Mouse (Mus musculus): ENCODE measurements at regions not wholly inside any gene's neighbourhood (a gene's known extent, or its start where the extent isn't known, plus 50 kb on each side); places are given as distances from the start of the nearest gene placed in this dataset.
A peak's percentile ranks its signal among the peaks of the same experiment; 100 is the strongest.

DNA sequence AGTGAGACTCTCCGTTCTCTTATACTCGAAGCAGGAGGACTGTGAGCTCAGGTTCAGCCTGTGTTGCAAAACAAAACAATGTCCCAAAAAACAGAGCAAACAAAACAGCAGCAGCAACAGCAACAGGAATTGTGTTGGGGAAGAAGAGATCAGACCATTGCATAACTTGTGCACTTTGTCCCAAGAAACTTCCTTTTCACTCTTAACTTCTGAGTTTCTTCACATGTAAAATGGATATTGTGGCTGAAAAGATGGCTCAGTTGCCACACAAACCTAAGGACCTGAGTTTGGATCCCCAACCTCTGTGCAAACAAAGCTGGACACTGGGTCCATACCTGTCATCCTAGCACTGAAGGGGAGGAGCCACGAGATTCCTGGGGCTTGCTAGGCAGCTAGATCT lies 146.1 kb upstream of the Lyplal1 start:
- ATAC-seq (ENCODE audit: low FRiP score, low TSS enrichment): no peak
- no peak overlapping the region for H3K27ac ChIP-seq (ENCODE audit: low read length)
- no peak overlapping the region for H3K9ac ChIP-seq (replicated peaks; ENCODE audit: low read length)
- peaks cover 20% of the 10 kb centered on the region for H3K4me1 ChIP-seq (ENCODE audit: insufficient read depth, low read length)
- H3K9me3 ChIP-seq (ENCODE audit: low read length): no peaks in the 10 kb centered on the region
- WGBS: 74% methylated on average over 3 of the region's 3 CpGs
- H3K27me3 ChIP-seq (ENCODE audit: insufficient read depth, low read length): no peaks in the 10 kb centered on the region
- H3K4me2 ChIP-seq (replicated peaks; ENCODE audit: low read depth, low read length): no peak overlapping the region
- no peaks in the 10 kb centered on the region for H3K36me3 ChIP-seq (ENCODE audit: insufficient read depth, low read length)
- H3K4me3 ChIP-seq (ENCODE audit: low read length): no peak overlapping the region

DNA sequence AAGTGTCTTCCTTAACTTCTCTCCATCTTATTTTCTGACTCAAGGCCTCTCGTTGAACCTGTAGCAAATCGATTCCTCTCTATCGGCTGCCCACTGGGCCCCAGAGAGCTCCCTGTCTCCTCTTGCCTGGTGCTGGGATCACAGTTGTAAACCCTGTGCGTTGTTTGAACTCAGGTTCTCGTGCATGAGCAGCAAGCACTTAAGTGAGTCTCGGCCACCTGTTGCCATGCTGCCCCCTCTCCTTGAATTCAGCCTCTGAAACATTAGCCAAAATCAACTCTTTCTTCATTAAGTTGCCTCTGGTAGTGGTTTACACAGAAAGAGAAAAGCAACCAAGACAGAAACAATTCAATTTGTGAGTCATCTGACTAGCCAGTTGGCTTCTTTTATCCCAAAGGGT lies 144.9 kb upstream of the Lyplal1 start:
- H3K9ac ChIP-seq (replicated peaks; ENCODE audit: low read length): no peak overlapping the region
- peak; percentile 11; the same call in 1 of the 2 replicates for ATAC-seq (ENCODE audit: low FRiP score, low TSS enrichment)
- H3K4me1 ChIP-seq (ENCODE audit: insufficient read depth, low read length): peaks cover 20% of the 10 kb centered on the region
- no peaks in the 10 kb centered on the region for H3K9me3 ChIP-seq (ENCODE audit: low read length)
- H3K27me3 ChIP-seq (ENCODE audit: insufficient read depth, low read length): no peaks in the 10 kb centered on the region
- no peaks in the 10 kb centered on the region for H3K36me3 ChIP-seq (ENCODE audit: insufficient read depth, low read length)
- peak overlapping the region; percentile 76; the same call in 1 of the 2 replicates for H3K27ac ChIP-seq (ENCODE audit: low read length)
- H3K4me3 ChIP-seq (ENCODE audit: low read length): no peak overlapping the region
- 36% methylated on average over 6 of the region's 6 CpGs for WGBS
- H3K4me2 ChIP-seq (replicated peaks; ENCODE audit: low read depth, low read length): no peak overlapping the region

DNA sequence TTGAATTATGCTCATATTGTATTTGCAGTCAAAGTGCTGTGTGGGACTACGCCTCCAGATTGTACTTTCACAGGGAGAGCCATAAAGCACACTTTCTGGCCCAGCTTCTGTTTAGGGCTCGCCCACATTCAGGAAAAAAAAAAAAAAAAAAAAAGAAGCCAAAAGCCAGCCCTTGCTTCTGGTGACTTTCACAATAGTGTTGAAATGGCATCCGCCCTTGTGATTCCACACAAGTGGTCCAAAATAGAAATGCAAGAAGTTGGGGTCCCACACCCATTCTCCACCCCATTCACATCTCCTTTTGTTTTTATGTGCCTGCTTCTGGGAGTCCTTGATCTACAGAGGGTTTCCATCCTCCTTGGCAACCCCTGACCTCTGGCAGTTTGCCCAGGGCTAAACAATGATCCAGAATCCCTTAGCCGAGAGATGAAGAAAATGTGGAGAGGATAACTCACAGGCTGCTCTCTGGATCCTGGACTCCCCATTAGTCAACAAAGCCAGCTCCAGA lies 144.3 kb upstream of the Lyplal1 start:
- H3K27me3 ChIP-seq (ENCODE audit: insufficient read depth, low read length): no peaks in the 10 kb centered on the region
- peak; percentile 85 for ATAC-seq (ENCODE audit: low FRiP score, low TSS enrichment)
- no peaks in the 10 kb centered on the region for H3K36me3 ChIP-seq (ENCODE audit: insufficient read depth, low read length)
- H3K4me1 ChIP-seq (ENCODE audit: insufficient read depth, low read length): peaks cover 21% of the 10 kb centered on the region
- 11% methylated on average over 4 of the region's 4 CpGs for WGBS
- H3K9me3 ChIP-seq (ENCODE audit: low read length): no peaks in the 10 kb centered on the region
- no peak overlapping the region for H3K9ac ChIP-seq (replicated peaks; ENCODE audit: low read length)
- H3K27ac ChIP-seq (ENCODE audit: low read length): peak overlapping the region; percentile 76
- H3K4me2 ChIP-seq (replicated peaks; ENCODE audit: low read depth, low read length): 0 out of 2 replicates have a peak overlapping the region, but pooled peaks have one; percentile 16
- H3K4me3 ChIP-seq (ENCODE audit: low read length): no peak overlapping the region

- Histone ChIP-seq H3K27me3 (ENCODE audit: insufficient read depth, low read length) (no peaks in the 10 kb centered on the region), H3K4me3 (ENCODE audit: low read length) (no peak overlapping the region), H3K27ac (ENCODE audit: low read length) (no peak overlapping the region), H3K4me2 (replicated peaks; ENCODE audit: low read depth, low read length) (no peak overlapping the region), H3K9ac (replicated peaks; ENCODE audit: low read length) (no peak overlapping the region), H3K36me3 (ENCODE audit: insufficient read depth, low read length) (no peaks in the 10 kb centered on the region), H3K9me3 (ENCODE audit: low read length) (no peaks in the 10 kb centered on the region), H3K4me1 (ENCODE audit: insufficient read depth, low read length) (peaks cover 33% of the 10 kb centered on the region)
- no peak for ATAC-seq (ENCODE audit: low FRiP score, low TSS enrichment)
- WGBS: 87% methylated on average over 1 of the region's 1 CpGs
Measured at GRCm38 (mm10) chr1:186257611-186258010, 140.5 kb upstream of the Lyplal1 start.

DNA sequence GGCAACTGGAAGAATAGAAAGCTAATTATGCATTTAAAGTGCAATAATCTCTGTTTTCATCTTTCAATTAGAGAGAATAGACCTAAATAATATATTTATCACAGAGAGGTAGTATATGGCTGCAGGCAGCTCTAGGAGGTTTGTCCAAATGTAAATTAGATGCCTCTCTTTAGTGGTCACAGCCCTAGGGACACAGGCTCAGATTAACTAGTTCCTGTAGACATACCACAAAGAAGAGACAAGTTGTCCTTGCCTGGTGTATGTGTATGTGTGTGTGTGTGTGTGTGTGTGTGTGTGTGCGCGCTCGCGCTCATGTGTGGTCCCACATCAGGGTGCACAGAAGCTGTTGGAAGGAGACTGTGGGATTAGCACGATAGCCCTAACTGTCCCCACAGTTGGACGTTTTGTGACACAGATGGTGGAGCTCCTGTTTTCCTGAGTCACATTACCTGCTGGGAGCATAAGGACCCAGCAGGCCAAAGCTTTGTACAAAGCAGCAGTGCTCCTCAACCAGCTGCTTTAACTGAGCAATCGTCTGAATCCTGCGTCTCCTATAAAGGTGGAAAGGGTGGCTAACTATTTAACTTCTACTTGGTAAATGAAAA lies 138.5 kb upstream of the Lyplal1 start:
- Histone ChIP-seq H3K27me3 (ENCODE audit: insufficient read depth, low read length) (no peaks in the 10 kb centered on the region), H3K36me3 (ENCODE audit: insufficient read depth, low read length) (no peaks in the 10 kb centered on the region), H3K27ac (ENCODE audit: low read length) (no peak overlapping the region), H3K4me3 (ENCODE audit: low read length) (no peak overlapping the region), H3K9ac (replicated peaks; ENCODE audit: low read length) (no peak overlapping the region), H3K9me3 (ENCODE audit: low read length) (no peaks in the 10 kb centered on the region), H3K4me2 (replicated peaks; ENCODE audit: low read depth, low read length) (no peak overlapping the region), H3K4me1 (ENCODE audit: insufficient read depth, low read length) (peaks cover 24% of the 10 kb centered on the region)
- 69% methylated on average over 8 of the region's 8 CpGs for WGBS
- ATAC-seq (ENCODE audit: low FRiP score, low TSS enrichment): 0 out of 2 replicates have a peak, but pooled peaks have one; percentile 21

- Histone ChIP-seq H3K9me3 (ENCODE audit: low read length) (no peaks in the 10 kb centered on the region), H3K36me3 (ENCODE audit: insufficient read depth, low read length) (no peaks in the 10 kb centered on the region), H3K27me3 (ENCODE audit: insufficient read depth, low read length) (no peaks in the 10 kb centered on the region), H3K9ac (replicated peaks; ENCODE audit: low read length) (no peak overlapping the region), H3K4me1 (ENCODE audit: insufficient read depth, low read length) (peaks cover 21% of the 10 kb centered on the region), H3K4me3 (ENCODE audit: low read length) (no peak overlapping the region), H3K27ac (ENCODE audit: low read length) (peak overlapping the region; percentile 65; the same call in 1 of the 2 replicates), H3K4me2 (replicated peaks; ENCODE audit: low read depth, low read length) (no peak overlapping the region)
- 42% methylated on average over 3 of the region's 3 CpGs for WGBS
- ATAC-seq (ENCODE audit: low FRiP score, low TSS enrichment): peak; percentile 60; the same call in 1 of the 2 replicates
Measured at GRCm38 (mm10) chr1:186254500-186254899, 137.4 kb upstream of the Lyplal1 start.

DNA sequence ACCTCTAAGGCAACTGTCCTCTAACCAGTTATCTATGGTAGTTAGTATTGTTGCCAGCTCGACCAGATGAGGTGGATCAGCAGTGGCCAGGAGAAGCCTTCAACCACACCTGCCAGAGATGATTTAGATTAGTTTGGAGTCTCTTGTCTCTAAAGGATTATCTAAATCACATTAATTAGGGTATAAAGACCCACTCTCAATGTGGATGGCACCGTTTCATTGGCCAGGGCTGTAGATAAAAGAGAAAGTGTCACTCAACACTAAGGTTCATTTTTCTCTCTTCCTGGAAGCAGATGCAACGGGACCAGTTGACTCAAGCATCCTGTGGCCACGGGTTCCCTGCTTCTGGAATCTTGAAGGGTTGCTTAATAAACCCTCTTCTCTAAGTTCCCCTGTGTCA lies 135.4 kb upstream of the Lyplal1 start:
- Histone ChIP-seq H3K4me2 (replicated peaks; ENCODE audit: low read depth, low read length) (no peak overlapping the region), H3K9me3 (ENCODE audit: low read length) (no peaks in the 10 kb centered on the region), H3K36me3 (ENCODE audit: insufficient read depth, low read length) (no peaks in the 10 kb centered on the region), H3K4me3 (ENCODE audit: low read length) (no peak overlapping the region), H3K9ac (replicated peaks; ENCODE audit: low read length) (no peak overlapping the region), H3K27me3 (ENCODE audit: insufficient read depth, low read length) (no peaks in the 10 kb centered on the region), H3K27ac (ENCODE audit: low read length) (no peak overlapping the region), H3K4me1 (ENCODE audit: insufficient read depth, low read length) (peaks cover 21% of the 10 kb centered on the region)
- WGBS: 66% methylated on average over 4 of the region's 4 CpGs
- ATAC-seq (ENCODE audit: low FRiP score, low TSS enrichment): no peak

DNA sequence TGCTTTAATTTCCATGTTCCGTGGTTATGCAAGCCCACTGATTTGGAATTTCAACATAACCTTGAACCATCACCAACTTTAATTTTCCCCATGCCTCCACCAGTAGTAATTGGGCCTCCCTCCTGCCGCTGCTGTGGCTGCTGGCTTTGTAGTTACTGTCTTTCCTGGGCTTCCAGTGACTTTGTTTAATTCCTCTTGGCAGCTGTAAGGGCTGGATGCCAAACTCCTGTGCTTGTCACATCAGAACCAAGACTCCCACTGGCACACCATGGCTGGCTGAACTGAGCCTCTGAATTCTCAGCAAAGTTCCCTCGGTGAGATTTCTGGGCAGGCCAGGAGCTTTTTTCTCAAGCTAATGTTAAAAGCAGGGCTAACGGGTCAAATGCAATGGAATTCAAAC lies 133.2 kb upstream of the Lyplal1 start:
- no peak for ATAC-seq (ENCODE audit: low FRiP score, low TSS enrichment)
- Histone ChIP-seq H3K9ac (replicated peaks; ENCODE audit: low read length) (no peak overlapping the region), H3K9me3 (ENCODE audit: low read length) (no peaks in the 10 kb centered on the region), H3K27me3 (ENCODE audit: insufficient read depth, low read length) (no peaks in the 10 kb centered on the region), H3K27ac (ENCODE audit: low read length) (no peak overlapping the region), H3K4me3 (ENCODE audit: low read length) (no peak overlapping the region), H3K36me3 (ENCODE audit: insufficient read depth, low read length) (no peaks in the 10 kb centered on the region), H3K4me1 (ENCODE audit: insufficient read depth, low read length) (peaks cover 12% of the 10 kb centered on the region), H3K4me2 (replicated peaks; ENCODE audit: low read depth, low read length) (no peak overlapping the region)
- 62% methylated on average over 4 of the region's 4 CpGs for WGBS

DNA sequence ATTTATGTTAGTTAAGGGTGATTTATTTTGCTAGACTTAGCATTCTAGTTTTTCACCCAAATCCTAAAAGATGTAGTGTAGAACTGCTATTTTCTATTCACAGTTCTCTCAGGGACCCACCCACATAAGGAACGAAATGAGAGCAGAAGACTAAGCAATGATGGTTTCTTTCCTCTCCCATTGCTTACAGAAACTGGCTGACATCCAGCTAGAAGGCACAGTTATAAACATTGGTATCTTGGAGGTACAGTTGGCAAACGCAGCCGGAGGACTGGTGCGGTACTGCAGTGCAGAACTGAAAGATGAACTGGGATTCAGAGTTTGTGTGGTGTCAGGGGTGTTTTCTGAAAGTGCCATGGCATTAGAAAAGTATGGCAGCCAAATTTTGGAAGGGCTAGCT lies 132.1 kb upstream of the Lyplal1 start:
- no peaks in the 10 kb centered on the region for H3K36me3 ChIP-seq (ENCODE audit: insufficient read depth, low read length)
- H3K4me3 ChIP-seq (ENCODE audit: low read length): no peak overlapping the region
- WGBS: 79% methylated on average over 4 of the region's 4 CpGs
- no peaks in the 10 kb centered on the region for H3K9me3 ChIP-seq (ENCODE audit: low read length)
- H3K4me2 ChIP-seq (replicated peaks; ENCODE audit: low read depth, low read length): no peak overlapping the region
- H3K27me3 ChIP-seq (ENCODE audit: insufficient read depth, low read length): no peaks in the 10 kb centered on the region
- H3K27ac ChIP-seq (ENCODE audit: low read length): no peak overlapping the region
- no peak for ATAC-seq (ENCODE audit: low FRiP score, low TSS enrichment)
- peaks cover 5% of the 10 kb centered on the region; the same call in 1 of the 2 replicates for H3K4me1 ChIP-seq (ENCODE audit: insufficient read depth, low read length)
- H3K9ac ChIP-seq (replicated peaks; ENCODE audit: low read length): no peak overlapping the region

- WGBS: 72% methylated on average over 7 of the region's 7 CpGs
- H3K36me3 ChIP-seq (ENCODE audit: insufficient read depth, low read length): no peaks in the 10 kb centered on the region
- no peak overlapping the region for H3K4me3 ChIP-seq (ENCODE audit: low read length)
- no peaks in the 10 kb centered on the region for H3K9me3 ChIP-seq (ENCODE audit: low read length)
- H3K4me1 ChIP-seq (ENCODE audit: insufficient read depth, low read length): no peaks in the 10 kb centered on the region
- H3K27me3 ChIP-seq (ENCODE audit: insufficient read depth, low read length): no peaks in the 10 kb centered on the region
- H3K4me2 ChIP-seq (replicated peaks; ENCODE audit: low read depth, low read length): no peak overlapping the region
- no peak overlapping the region for H3K9ac ChIP-seq (replicated peaks; ENCODE audit: low read length)
- H3K27ac ChIP-seq (ENCODE audit: low read length): no peak overlapping the region
- no peak for ATAC-seq (ENCODE audit: low FRiP score, low TSS enrichment)
Measured at GRCm38 (mm10) chr1:186245723-186246440, 128.8 kb upstream of the Lyplal1 start.
